Mouse (Mus musculus) heart, postnatal 4 days (tissue): ENCODE data around the gene Mrpl38. TPM values are rescaled to one million over a fixed set of nuclear protein-coding genes. Genes with fewer than 3 reads are reported as not detected.
A peak's percentile ranks its signal among the peaks of the same experiment; 100 is the strongest.
"Not testable (repeated sequence)": the region's sequence is repeated elsewhere in the genome, so short reads cannot be mapped to it uniquely, and the experiment has no call there.

Source experiments
- DNase-seq: peaks from one replicate; pipeline ENCODE4 v3.0.0; 2021
- total RNA-seq, 2 experiments: library from RNA; stranded (reverse); gene quantifications; 2 replicates each; pipeline ENCODE4 v1.2.3; 2021

The Mrpl38 gene
- total RNA-seq, 2 experiments from 2014 or later, result 52.5 to 55.3 TPM

- DNase-seq, result peak; percentile 93
Observed at GRCm38 (mm10) chr11:116110131-116110530, 28.5 kb downstream of the Mrpl38 start.

- DNase-seq, result peak; percentile 50
Observed at GRCm38 (mm10) chr11:116109441-116110081, 29.1 kb downstream of the Mrpl38 start.

GRCm38 (mm10) chr11:116108464-116109137, 30.1 kb downstream of the Mrpl38 start:
- peak; percentile 86 for DNase-seq

GRCm38 (mm10) chr11:116107777-116108285, 30.8 kb downstream of the Mrpl38 start:
- DNase-seq, result no peak

GRCm38 (mm10) chr11:116106963-116107776, 31.5 kb downstream of the Mrpl38 start:
- DNase-seq, result peak; percentile 53

- DNase-seq, result no peak
Observed at GRCm38 (mm10) chr11:116106154-116106962, 32.3 kb downstream of the Mrpl38 start.

GRCm38 (mm10) chr11:116105065-116105464, 33.6 kb downstream of the Mrpl38 start:
- DNase-seq, result no peak

- peak; percentile 81 for DNase-seq
Observed at GRCm38 (mm10) chr11:116104006-116104646, 34.5 kb downstream of the Mrpl38 start.

- DNase-seq, result peak; percentile 44
Observed at GRCm38 (mm10) chr11:116103572-116103971, 35.1 kb downstream of the Mrpl38 start.

- DNase-seq, result peak; percentile 56
Observed at GRCm38 (mm10) chr11:116102472-116102871, 36.2 kb downstream of the Mrpl38 start.

- peak; percentile 71 for DNase-seq
Observed at GRCm38 (mm10) chr11:116101931-116102381, 36.7 kb downstream of the Mrpl38 start.

- DNase-seq, result no peak
Observed at GRCm38 (mm10) chr11:116100839-116101238, 37.8 kb downstream of the Mrpl38 start.

GRCm38 (mm10) chr11:116100385-116100784, 38.3 kb downstream of the Mrpl38 start:
- DNase-seq, result peak; percentile 75

- no peak for DNase-seq
Observed at GRCm38 (mm10) chr11:116099462-116099861, 39.2 kb downstream of the Mrpl38 start.

GRCm38 (mm10) chr11:116098711-116099460, 39.8 kb downstream of the Mrpl38 start:
- no peak for DNase-seq

GRCm38 (mm10) chr11:116096213-116097108, 42.2 kb downstream of the Mrpl38 start:
- peak; percentile 58 for DNase-seq

- peak; percentile 65 for DNase-seq
Observed at GRCm38 (mm10) chr11:116095573-116095972, 43.1 kb downstream of the Mrpl38 start.

- DNase-seq, result no peak
Observed at GRCm38 (mm10) chr11:116093771-116094565, 44.7 kb downstream of the Mrpl38 start.

GRCm38 (mm10) chr11:116092959-116093358, 45.7 kb downstream of the Mrpl38 start:
- DNase-seq, result not testable (repeated sequence)
